Mouse (Mus musculus) gastrocnemius, adult 2 months (tissue): Measurements from ENCODE around the gene Plac1. TPM values are rescaled to one million over a fixed set of nuclear protein-coding genes. Genes with fewer than 3 reads are reported as not detected.
"Not testable (repeated sequence)": the region's sequence is repeated elsewhere in the genome, so short reads cannot be mapped to it uniquely, and the experiment has no call there.

Experiments used
- DNase-seq: peaks from one replicate; pipeline ENCODE4 v3.0.0; 2022
- H3K27ac ChIP-seq: fragments of 200-600 bp; 2 replicates; pipeline ENCODE4 v1.8.1; 2022; ENCODE audit warnings: mild to moderate bottlenecking
- H3K4me3 ChIP-seq: fragments of 200-600 bp; 2 replicates; pipeline ENCODE4 v1.8.1; 2022; ENCODE audit warnings: mild to moderate bottlenecking, moderate library complexity
- CTCF ChIP-seq: fragments of 200-600 bp; IDR thresholded peaks from 2 replicates; pipeline ENCODE4 v1.8.1; 2022; ENCODE audit warnings: antibody characterized with exemption, mild to moderate bottlenecking, moderate library complexity
- intact Hi-C: fragments of 180-260 bp; cut with DNase I; formaldehyde crosslinking; loops from one replicate; pipeline ENCODE4 v1.15.1; 2025
- long read RNA-seq, 2 experiments: library from polyadenylated mRNA; stranded (forward); transcript quantifications; one replicate each; pipeline ENCODE4 v2.0.0; 2021
- total RNA-seq, 2 experiments: library from RNA; stranded (reverse); gene quantifications; 2 replicates each; pipeline ENCODE4 v1.2.3; 2021

Plac1 gene
- not detected for total RNA-seq
- long read RNA-seq, experiment 1, result 0 reads
- long read RNA-seq, experiment 2, result 0 reads

GRCm38 (mm10) chrX:53240011-53240410, at the start of gene Plac1:
Plac1 (minus strand) TSS chrX:53240111.
- Histone ChIP-seq H3K27ac (no peak within 1 kb of the TSS), H3K4me3 (no peak within 1 kb of the TSS)
- DNase-seq, result no peak
- intact Hi-C loops, result no loop called here
- TF ChIP-seq CTCF, result no peak

GRCm38 (mm10) chrX:53287924-53288323, 48.0 kb upstream of the Plac1 start:
- no peak overlapping the region for H3K27ac ChIP-seq
- H3K4me3 ChIP-seq, result no peak overlapping the region
- TF ChIP-seq CTCF, result no peak
- DNase-seq, result no peak
- intact Hi-C loops, result no loop called here

GRCm38 (mm10) chrX:53273124-53273523, 33.2 kb upstream of the Plac1 start, which contains the start of gene Fam122c:
Fam122c (plus strand) TSS chrX:53273424.
- intact Hi-C loops, result no loop called here
- Histone ChIP-seq H3K4me3 (no peak within 1 kb of the TSS), H3K27ac (no peak within 1 kb of the TSS)
- no peak for DNase-seq
- no peak for TF ChIP-seq CTCF

- intact Hi-C loops, result not testable (repeated sequence)
Measured at GRCm38 (mm10) chrX:53271628-53272027, 31.7 kb upstream of the Plac1 start.

GRCm38 (mm10) chrX:53270063-53270432, 30.1 kb upstream of the Plac1 start:
- TF ChIP-seq CTCF, result no peak
- H3K27ac ChIP-seq, result no peak overlapping the region
- DNase-seq, result no peak
- H3K4me3 ChIP-seq, result peak overlapping the region; percentile 87
- intact Hi-C loops, result no loop called here

More at GRCm38 (mm10) chrX:53271628-53272027, 31.7 kb upstream of the Plac1 start:
- not testable (repeated sequence) for H3K4me3 ChIP-seq, DNase-seq, H3K27ac ChIP-seq

- Histone ChIP-seq H3K4me3 (peak within 1 kb of the TSS; percentile 87), H3K27ac (peak within 1 kb of the TSS; percentile 70)
- TF ChIP-seq CTCF, result no peak
- intact Hi-C loops, result no loop called here
- DNase-seq, result peak; percentile 93
Measured at GRCm38 (mm10) chrX:53269289-53270062, 29.6 kb upstream of the Plac1 start, which contains the start of gene Fam122b. Fam122b (minus strand) TSS chrX:53269805.

GRCm38 (mm10) chrX:53268856-53269255, 28.9 kb upstream of the Plac1 start:
- Histone ChIP-seq H3K27ac (peak overlapping the region; percentile 70; the same call in 1 of the 2 replicates), H3K4me3 (peak overlapping the region; percentile 87)
- TF ChIP-seq CTCF, result no peak
- intact Hi-C loops, result no loop called here
- DNase-seq, result peak; percentile 62

GRCm38 (mm10) chrX:53266186-53266585, 26.3 kb upstream of the Plac1 start:
- DNase-seq, result no peak
- no peak overlapping the region for H3K4me3 ChIP-seq
- no peak overlapping the region for H3K27ac ChIP-seq
- intact Hi-C loops, result no loop called here
- no peak for TF ChIP-seq CTCF

GRCm38 (mm10) chrX:53255195-53255594, 15.3 kb upstream of the Plac1 start:
- Histone ChIP-seq H3K4me3 (no peak overlapping the region), H3K27ac (no peak overlapping the region)
- no peak for DNase-seq
- intact Hi-C loops, result loop anchor here (5.0 kb wide), 2 partner anchors 233 to 248 kb away; no protein-coding TSS in a partner anchor
- TF ChIP-seq CTCF, result peak; percentile 68

GRCm38 (mm10) chrX:53237971-53238370, 1.9 kb downstream of the Plac1 start:
- intact Hi-C loops, result no loop called here
- Histone ChIP-seq H3K27ac (no peak overlapping the region), H3K4me3 (no peak overlapping the region)
- no peak for DNase-seq
- TF ChIP-seq CTCF, result peak; percentile 41; the same call in 1 of the 2 replicates

- TF ChIP-seq CTCF, result no peak
- no peak overlapping the region for H3K27ac ChIP-seq
- intact Hi-C loops, result no loop called here
- no peak overlapping the region for H3K4me3 ChIP-seq
- no peak for DNase-seq
Measured at GRCm38 (mm10) chrX:53236404-53236803, 3.5 kb downstream of the Plac1 start.

GRCm38 (mm10) chrX:53233689-53234088, 6.2 kb downstream of the Plac1 start:
- no peak overlapping the region for H3K4me3 ChIP-seq

GRCm38 (mm10) chrX:53231965-53232364, 7.9 kb downstream of the Plac1 start:
- peak; percentile 37 for DNase-seq
- intact Hi-C loops, result loop anchor here (5.0 kb wide), 1 partner anchor 175 kb away; no protein-coding TSS in a partner anchor
- no peak for TF ChIP-seq CTCF
- H3K4me3 ChIP-seq, result peak overlapping the region; percentile 42
- H3K27ac ChIP-seq, result no peak overlapping the region

More at GRCm38 (mm10) chrX:53233689-53234088, 6.2 kb downstream of the Plac1 start:
- intact Hi-C loops, result loop anchor here (5.0 kb wide), 1 partner anchor 176 kb away; no protein-coding TSS in a partner anchor
- peak; percentile 50 for TF ChIP-seq CTCF
- DNase-seq, result no peak
- no peak overlapping the region for H3K27ac ChIP-seq
